Mouse (Mus musculus): ENCODE measurements at regions not wholly inside any gene's neighbourhood (a gene's known extent, or its start where the extent isn't known, plus 50 kb on each side); places are given as distances from the start of the nearest gene placed in this dataset.

- DNase-seq (ENCODE audit: low spot score), result no peak
- Histone ChIP-seq H3K27ac (no peak overlapping the region), H3K4me1 (no peaks in the 10 kb centered on the region), H3K4me3 (no peak overlapping the region), H3K36me3 (no peaks in the 10 kb centered on the region), H3K27me3 (ENCODE audit: low read depth, poor library complexity, severe bottlenecking) (no peaks in the 10 kb centered on the region), H3K9me3 (replicated peaks) (no peaks in the 10 kb centered on the region)
- 88% methylated on average over 3 of the region's 3 CpGs for WGBS
Observed at GRCm38 (mm10) chr14:86293371-86293770, 847.7 kb downstream of the Diaph3 start.

- H3K4me1 ChIP-seq, result no peaks in the 10 kb centered on the region
- WGBS, result 91% methylated on average over 3 of the region's 3 CpGs
- H3K36me3 ChIP-seq, result no peaks in the 10 kb centered on the region
- no peaks in the 10 kb centered on the region for H3K27me3 ChIP-seq (ENCODE audit: low read depth, poor library complexity, severe bottlenecking)
- no peaks in the 10 kb centered on the region for H3K9me3 ChIP-seq (replicated peaks)
- H3K4me3 ChIP-seq, result no peak overlapping the region
- no peak for DNase-seq (ENCODE audit: low spot score)
- H3K27ac ChIP-seq, result no peak overlapping the region
Observed at GRCm38 (mm10) chr14:86290556-86290955, 850.5 kb downstream of the Diaph3 start.

GRCm38 (mm10) chr14:86261640-86262230 lies 879.3 kb downstream of the Diaph3 start:
- 82% methylated on average over 8 of the region's 8 CpGs for WGBS
- no peaks in the 10 kb centered on the region for H3K36me3 ChIP-seq
- DNase-seq (ENCODE audit: low spot score), result no peak
- no peak overlapping the region for H3K4me3 ChIP-seq
- no peaks in the 10 kb centered on the region for H3K27me3 ChIP-seq (ENCODE audit: low read depth, poor library complexity, severe bottlenecking)
- peaks cover 7% of the 10 kb centered on the region for H3K4me1 ChIP-seq
- H3K27ac ChIP-seq, result no peak overlapping the region
- H3K9me3 ChIP-seq (replicated peaks), result no peaks in the 10 kb centered on the region

- H3K4me3 ChIP-seq, result no peak overlapping the region
- no peak for DNase-seq (ENCODE audit: low spot score)
- no peaks in the 10 kb centered on the region for H3K9me3 ChIP-seq (replicated peaks)
- H3K27me3 ChIP-seq (ENCODE audit: low read depth, poor library complexity, severe bottlenecking), result no peaks in the 10 kb centered on the region
- no peak overlapping the region for H3K27ac ChIP-seq
- no peaks in the 10 kb centered on the region for H3K4me1 ChIP-seq
- no peaks in the 10 kb centered on the region for H3K36me3 ChIP-seq
- 83% methylated on average over 1 of the region's 1 CpGs for WGBS
Observed at GRCm38 (mm10) chr14:86254196-86254595, 886.8 kb downstream of the Diaph3 start.

- no peak for DNase-seq (ENCODE audit: low spot score)
- H3K27me3 ChIP-seq (ENCODE audit: low read depth, poor library complexity, severe bottlenecking), result no peaks in the 10 kb centered on the region
- no peak overlapping the region for H3K27ac ChIP-seq
- H3K36me3 ChIP-seq, result no peaks in the 10 kb centered on the region
- H3K4me1 ChIP-seq, result no peaks in the 10 kb centered on the region
- H3K9me3 ChIP-seq (replicated peaks), result no peaks in the 10 kb centered on the region
- no peak overlapping the region for H3K4me3 ChIP-seq
Observed at GRCm38 (mm10) chr14:86251617-86252016, 889.4 kb downstream of the Diaph3 start.

GRCm38 (mm10) chr14:86247686-86248085 lies 893.3 kb downstream of the Diaph3 start:
- H3K4me3 ChIP-seq, result no peak overlapping the region
- no peaks in the 10 kb centered on the region for H3K9me3 ChIP-seq (replicated peaks)
- DNase-seq (ENCODE audit: low spot score), result no peak
- no peaks in the 10 kb centered on the region for H3K27me3 ChIP-seq (ENCODE audit: low read depth, poor library complexity, severe bottlenecking)
- 95% methylated on average over 4 of the region's 4 CpGs for WGBS
- H3K36me3 ChIP-seq, result no peaks in the 10 kb centered on the region
- no peak overlapping the region for H3K27ac ChIP-seq
- no peaks in the 10 kb centered on the region for H3K4me1 ChIP-seq

GRCm38 (mm10) chr14:86246770-86247169 lies 894.3 kb downstream of the Diaph3 start:
- H3K27me3 ChIP-seq (ENCODE audit: low read depth, poor library complexity, severe bottlenecking), result no peaks in the 10 kb centered on the region
- no peaks in the 10 kb centered on the region for H3K4me1 ChIP-seq
- H3K36me3 ChIP-seq, result no peaks in the 10 kb centered on the region
- 96% methylated on average over 8 of the region's 8 CpGs for WGBS
- no peaks in the 10 kb centered on the region for H3K9me3 ChIP-seq (replicated peaks)
- DNase-seq (ENCODE audit: low spot score), result no peak
- no peak overlapping the region for H3K27ac ChIP-seq
- H3K4me3 ChIP-seq, result no peak overlapping the region

- no peak overlapping the region for H3K4me3 ChIP-seq
- H3K9me3 ChIP-seq (replicated peaks), result no peaks in the 10 kb centered on the region
- no peaks in the 10 kb centered on the region for H3K36me3 ChIP-seq
- H3K4me1 ChIP-seq, result no peaks in the 10 kb centered on the region
- no peak for DNase-seq (ENCODE audit: low spot score)
- no peaks in the 10 kb centered on the region for H3K27me3 ChIP-seq (ENCODE audit: low read depth, poor library complexity, severe bottlenecking)
- WGBS, result 96% methylated on average over 1 of the region's 1 CpGs
- no peak overlapping the region for H3K27ac ChIP-seq
Observed at GRCm38 (mm10) chr14:86243662-86244061, 897.4 kb downstream of the Diaph3 start.

- no peak overlapping the region for H3K4me3 ChIP-seq
- no peaks in the 10 kb centered on the region for H3K27me3 ChIP-seq (ENCODE audit: low read depth, poor library complexity, severe bottlenecking)
- H3K9me3 ChIP-seq (replicated peaks), result no peaks in the 10 kb centered on the region
- no peaks in the 10 kb centered on the region for H3K4me1 ChIP-seq
- no peak for DNase-seq (ENCODE audit: low spot score)
- WGBS, result 74% methylated on average over 1 of the region's 1 CpGs
- no peak overlapping the region for H3K27ac ChIP-seq
- no peaks in the 10 kb centered on the region for H3K36me3 ChIP-seq
Observed at GRCm38 (mm10) chr14:86242836-86243235, 898.2 kb downstream of the Diaph3 start.

- no peak for DNase-seq (ENCODE audit: low spot score)
- Histone ChIP-seq H3K36me3 (no peaks in the 10 kb centered on the region), H3K4me3 (no peak overlapping the region), H3K27ac (no peak overlapping the region), H3K9me3 (replicated peaks) (no peaks in the 10 kb centered on the region), H3K27me3 (ENCODE audit: low read depth, poor library complexity, severe bottlenecking) (no peaks in the 10 kb centered on the region), H3K4me1 (no peaks in the 10 kb centered on the region)
- WGBS, result 53% methylated on average over 2 of the region's 2 CpGs
Observed at GRCm38 (mm10) chr14:86239090-86239489, 901.9 kb downstream of the Diaph3 start.

- no peak for DNase-seq (ENCODE audit: low spot score)
- Histone ChIP-seq H3K27ac (no peak overlapping the region), H3K4me1 (no peaks in the 10 kb centered on the region), H3K27me3 (ENCODE audit: low read depth, poor library complexity, severe bottlenecking) (no peaks in the 10 kb centered on the region), H3K4me3 (no peak overlapping the region), H3K9me3 (replicated peaks) (no peaks in the 10 kb centered on the region), H3K36me3 (no peaks in the 10 kb centered on the region)
- WGBS, result 90% methylated on average over 1 of the region's 1 CpGs
Observed at GRCm38 (mm10) chr14:86233305-86233704, 907.7 kb downstream of the Diaph3 start.

GRCm38 (mm10) chr14:86230609-86231008 lies 910.4 kb downstream of the Diaph3 start:
- 76% methylated on average over 1 of the region's 1 CpGs for WGBS
- Histone ChIP-seq H3K9me3 (replicated peaks) (no peaks in the 10 kb centered on the region), H3K4me1 (no peaks in the 10 kb centered on the region), H3K36me3 (no peaks in the 10 kb centered on the region), H3K27ac (no peak overlapping the region), H3K4me3 (no peak overlapping the region), H3K27me3 (ENCODE audit: low read depth, poor library complexity, severe bottlenecking) (no peaks in the 10 kb centered on the region)
- no peak for DNase-seq (ENCODE audit: low spot score)

GRCm38 (mm10) chr14:86229755-86230154 lies 911.3 kb downstream of the Diaph3 start:
- WGBS, result 85% methylated on average over 2 of the region's 2 CpGs
- no peak overlapping the region for H3K4me3 ChIP-seq
- no peaks in the 10 kb centered on the region for H3K27me3 ChIP-seq (ENCODE audit: low read depth, poor library complexity, severe bottlenecking)
- H3K4me1 ChIP-seq, result no peaks in the 10 kb centered on the region
- no peaks in the 10 kb centered on the region for H3K36me3 ChIP-seq
- H3K27ac ChIP-seq, result no peak overlapping the region
- DNase-seq (ENCODE audit: low spot score), result no peak
- H3K9me3 ChIP-seq (replicated peaks), result no peaks in the 10 kb centered on the region

GRCm38 (mm10) chr14:86215711-86216110 lies 925.3 kb downstream of the Diaph3 start:
- no peaks in the 10 kb centered on the region for H3K9me3 ChIP-seq (replicated peaks)
- DNase-seq (ENCODE audit: low spot score), result no peak
- WGBS, result 93% methylated on average over 9 of the region's 9 CpGs
- H3K27me3 ChIP-seq (ENCODE audit: low read depth, poor library complexity, severe bottlenecking), result no peaks in the 10 kb centered on the region
- no peaks in the 10 kb centered on the region for H3K4me1 ChIP-seq
- no peak overlapping the region for H3K4me3 ChIP-seq
- H3K27ac ChIP-seq, result no peak overlapping the region
- H3K36me3 ChIP-seq, result no peaks in the 10 kb centered on the region

Data from limb, embryonic 10.5 days (tissue).